Mouse (Mus musculus) heart, embryonic 14.5 days (tissue): ENCODE measurements at regions not wholly inside any gene's neighbourhood (a gene's known extent, or its start where the extent isn't known, plus 50 kb on each side); places are given as distances from the start of the nearest gene placed in this dataset.

ENCODE experiments used
- ATAC-seq: fragments of 200-750 bp; cut with Nextera tagmentation; 2 replicates; pipeline ENCODE4 v1.8.0; 2017; ENCODE audit warnings: low read depth, moderate TSS enrichment; ENCODE audit not compliant: insufficient number of reproducible peaks, insufficient read depth, low FRiP score
- H3K27ac ChIP-seq, 2 experiments: fragments of 200-500 bp in 1 of 2; fragments of 300-500 bp in 1 of 2; sonication (generic) in 1 of 2; replicated peaks in 1 of 2; 2 replicates each; pipeline ENCODE4 v1.5.1; 2012 to 2014; ENCODE audit warnings: low read depth in 2 of 2, low read length in 2 of 2, control low read depth in 1 of 2, mild to moderate bottlenecking in 1 of 2, mixed read lengths in 1 of 2; ENCODE audit not compliant: control insufficient read depth in 1 of 2, insufficient read depth in 1 of 2
- H3K27me3 ChIP-seq: fragments of 300-500 bp; sonication (generic); 2 replicates; pipeline ENCODE4 v1.6.1; 2014; ENCODE audit warnings: mild to moderate bottlenecking, low read length, control low read depth; ENCODE audit not compliant: control insufficient read depth, insufficient read depth
- H3K36me3 ChIP-seq: fragments of 300-500 bp; sonication (generic); 2 replicates; pipeline ENCODE4 v1.6.1; 2014; ENCODE audit warnings: mild to moderate bottlenecking, control low read depth, low read length, mixed read lengths; ENCODE audit not compliant: control insufficient read depth, insufficient read depth
- H3K4me1 ChIP-seq, 2 experiments: fragments of 200-500 bp in 1 of 2; fragments of 300-500 bp in 1 of 2; sonication (generic) in 1 of 2; 2 replicates each; pipeline ENCODE4 v1.6.1; 2012 to 2014; ENCODE audit warnings: low read length in 2 of 2, control low read depth in 1 of 2, mixed read lengths in 1 of 2; ENCODE audit not compliant: control insufficient read depth in 2 of 2, insufficient read depth in 2 of 2
- H3K4me2 ChIP-seq: fragments of 300-500 bp; sonication (generic); 2 replicates; pipeline ENCODE4 v1.6.1; 2014; ENCODE audit warnings: mild to moderate bottlenecking, low read length
- H3K4me3 ChIP-seq, 2 experiments: fragments of 200-500 bp in 1 of 2; fragments of 300-500 bp in 1 of 2; sonication (generic) in 1 of 2; 2 replicates each; pipeline ENCODE4 v1.5.1; 2012 to 2014; ENCODE audit warnings: low read length in 2 of 2, mild to moderate bottlenecking in 2 of 2, control low read depth in 1 of 2, low read depth in 1 of 2, moderate library complexity in 1 of 2; ENCODE audit not compliant: control insufficient read depth in 1 of 2, insufficient read depth in 1 of 2
- H3K9ac ChIP-seq: fragments of 300-500 bp; sonication (generic); 2 replicates; pipeline ENCODE4 v1.6.1; 2014; ENCODE audit warnings: mild to moderate bottlenecking, low read length
- H3K9me3 ChIP-seq: fragments of 300-500 bp; sonication (generic); 2 replicates; pipeline ENCODE4 v1.6.1; 2016; ENCODE audit warnings: low read length, control low read depth; ENCODE audit not compliant: control insufficient read depth
- WGBS: fragments of 180-500 bp; shearing (Covaris S2); extraction: QIAGEN DNeasy Blood & Tissue Kit; methylation state at CpG from one replicate; pipeline ENCODE4 v1.1.7; 2014; 5-methylcytosine and 5-hydroxymethylcytosine counted together

DNA sequence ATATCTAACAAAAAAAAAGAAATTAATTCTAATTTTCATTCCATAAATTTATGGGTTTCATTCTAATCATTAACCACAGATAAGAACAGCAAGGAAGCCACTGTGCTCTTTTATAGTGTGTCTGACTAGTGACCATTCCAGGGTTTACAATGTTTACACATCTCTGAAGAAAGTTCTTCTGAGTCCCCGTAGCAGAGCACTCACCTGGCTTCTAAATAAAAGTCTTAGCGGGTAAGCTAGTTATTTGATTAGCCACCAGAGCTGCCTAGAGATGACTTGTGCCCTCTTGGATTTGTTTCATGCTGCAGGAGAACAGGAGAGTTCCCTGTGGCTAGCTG is 206.7 kb upstream of the Ank start:
- no peak for ATAC-seq
- Histone ChIP-seq H3K9ac (no peak overlapping the region), H3K27ac (no peak overlapping the region), H3K9me3 (no peaks in the 10 kb centered on the region), H3K27me3 (no peaks in the 10 kb centered on the region), H3K4me2 (no peak overlapping the region), H3K4me3 (no peak overlapping the region), H3K4me1 (no peaks in the 10 kb centered on the region), H3K36me3 (no peaks in the 10 kb centered on the region)
- 77% methylated on average over 2 of the region's 2 CpGs for WGBS

DNA sequence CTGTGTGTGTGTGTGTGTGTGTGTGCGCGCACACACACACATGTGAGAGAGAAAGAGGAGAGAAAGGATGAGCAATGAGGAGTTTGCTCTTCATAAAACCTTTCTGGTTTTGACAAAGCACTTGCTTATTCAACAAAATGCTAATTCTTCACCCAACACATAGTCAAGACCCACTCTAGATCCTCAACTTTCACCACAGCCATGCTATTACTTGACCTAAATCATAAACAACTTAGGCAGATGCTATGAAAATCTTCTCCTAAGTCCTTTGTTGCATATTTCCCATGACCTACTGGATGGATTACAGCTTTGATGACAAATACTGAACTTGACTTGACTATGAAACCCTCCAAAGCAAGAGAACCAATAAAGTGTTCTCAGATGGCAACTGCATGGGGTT is 196.3 kb upstream of the Ank start:
- 100% methylated on average over 2 of the region's 2 CpGs for WGBS

DNA sequence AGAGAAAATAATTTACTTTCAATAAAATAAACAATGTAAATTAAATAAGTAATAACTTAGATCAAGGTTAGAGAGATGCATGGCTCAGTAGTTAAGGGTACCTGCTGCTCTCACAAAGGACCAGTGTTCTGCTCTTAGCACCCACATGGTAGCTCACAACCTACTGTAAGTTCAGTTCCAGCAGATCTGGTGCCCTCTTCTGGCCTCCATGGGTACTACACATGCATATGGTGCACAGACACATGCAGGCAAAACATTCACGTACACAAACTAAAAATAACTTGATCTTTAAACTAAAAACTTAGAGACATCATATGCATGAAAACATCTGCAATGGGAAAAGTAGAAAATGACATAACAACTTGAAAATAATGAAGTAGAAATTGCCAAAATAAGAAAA is 184.2 kb upstream of the Ank start:
- Histone ChIP-seq H3K9ac (no peak overlapping the region), H3K4me3 (no peak overlapping the region), H3K27ac (no peak overlapping the region), H3K4me1 (no peaks in the 10 kb centered on the region), H3K4me2 (no peak overlapping the region), H3K9me3 (peaks cover 6% of the 10 kb centered on the region; the same call in 1 of the 2 replicates), H3K27me3 (no peaks in the 10 kb centered on the region), H3K36me3 (no peaks in the 10 kb centered on the region)
- WGBS = 83% methylated on average over 1 of the region's 1 CpGs
- no peak for ATAC-seq

More for the DNA sequence above, 196.3 kb upstream of the Ank start:
- no peaks in the 10 kb centered on the region for H3K4me1 ChIP-seq
- H3K4me2 ChIP-seq = no peak overlapping the region
- no peaks in the 10 kb centered on the region for H3K36me3 ChIP-seq
- H3K27me3 ChIP-seq = no peaks in the 10 kb centered on the region
- H3K27ac ChIP-seq = no peak overlapping the region
- no peak for ATAC-seq
- no peak overlapping the region for H3K4me3 ChIP-seq
- no peak overlapping the region for H3K9ac ChIP-seq
- H3K9me3 ChIP-seq = no peaks in the 10 kb centered on the region

DNA sequence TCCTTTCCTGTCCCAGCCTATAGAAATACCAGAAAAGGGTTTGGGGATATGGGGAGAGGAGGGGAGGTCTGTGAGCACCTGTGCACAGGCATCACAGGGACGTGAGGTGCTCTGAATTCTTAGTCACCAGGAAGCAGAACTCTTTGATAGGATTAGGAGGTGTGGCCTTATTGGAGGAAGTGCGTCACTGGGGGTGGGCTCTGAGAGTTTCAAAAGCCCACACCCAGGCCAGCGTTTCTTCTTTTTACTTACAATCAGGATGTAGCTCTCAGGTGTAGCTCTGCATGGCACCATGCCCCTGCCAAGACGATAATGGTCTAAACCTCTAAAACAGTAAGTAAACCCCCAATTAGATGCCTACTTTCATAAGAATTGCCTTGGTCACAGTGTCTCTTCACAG is 162.6 kb upstream of the Ank start:
- no peak for ATAC-seq

DNA sequence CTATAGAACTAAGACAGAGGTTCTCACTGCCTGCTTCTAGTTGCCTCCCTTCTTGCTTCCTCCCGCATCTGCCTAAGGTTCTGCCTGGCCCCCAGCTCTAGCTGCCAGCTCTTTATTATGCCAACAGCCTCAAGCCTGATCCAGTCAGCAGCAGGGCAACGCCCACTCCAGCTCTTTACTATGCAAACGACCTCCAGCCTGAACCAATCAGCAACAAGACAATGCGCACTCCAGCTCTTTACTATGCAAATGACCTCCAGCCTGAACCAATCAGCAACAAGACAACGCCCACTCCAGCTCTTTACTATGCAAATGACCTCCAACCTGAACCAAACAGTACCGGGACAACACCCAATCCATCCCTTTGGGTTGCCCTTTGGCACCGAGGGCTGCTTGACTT is 162.2 kb upstream of the Ank start:
- no peak overlapping the region for H3K27ac ChIP-seq
- H3K36me3 ChIP-seq = no peaks in the 10 kb centered on the region
- H3K9ac ChIP-seq = no peak overlapping the region
- H3K9me3 ChIP-seq = no peaks in the 10 kb centered on the region
- no peak overlapping the region for H3K4me2 ChIP-seq
- H3K4me3 ChIP-seq = no peak overlapping the region
- no peaks in the 10 kb centered on the region for H3K4me1 ChIP-seq
- ATAC-seq = no peak
- H3K27me3 ChIP-seq = no peaks in the 10 kb centered on the region
- WGBS = 67% methylated on average over 7 of the region's 7 CpGs

More for the DNA sequence above, 162.6 kb upstream of the Ank start:
- Histone ChIP-seq H3K4me2 (no peak overlapping the region), H3K36me3 (no peaks in the 10 kb centered on the region), H3K4me3 (no peak overlapping the region), H3K27me3 (no peaks in the 10 kb centered on the region), H3K27ac (no peak overlapping the region), H3K9ac (no peak overlapping the region), H3K9me3 (no peaks in the 10 kb centered on the region), H3K4me1 (no peaks in the 10 kb centered on the region)
- 72% methylated on average over 4 of the region's 4 CpGs for WGBS

DNA sequence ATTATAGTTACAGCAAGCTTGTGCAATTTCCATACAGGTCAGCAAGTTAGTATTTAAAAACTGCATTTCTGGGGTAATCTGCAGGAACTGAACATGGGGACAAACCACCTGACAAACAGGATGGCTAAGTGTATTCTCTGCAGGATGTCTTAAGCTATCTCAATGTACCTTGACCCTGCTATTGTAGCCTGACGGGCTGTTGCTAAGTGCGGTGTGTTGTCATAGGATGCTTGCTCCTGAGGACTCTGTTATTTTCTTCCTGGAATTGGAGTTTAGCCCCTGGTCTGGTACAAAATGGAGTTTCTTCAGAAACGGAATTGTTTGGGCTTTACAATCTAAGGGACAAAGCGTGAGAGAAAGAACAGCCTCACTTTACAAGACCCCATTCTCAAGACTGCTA is 161.4 kb upstream of the Ank start:
- Histone ChIP-seq H3K36me3 (no peaks in the 10 kb centered on the region), H3K9ac (no peak overlapping the region), H3K27ac (no peak overlapping the region), H3K4me1 (no peaks in the 10 kb centered on the region), H3K4me3 (no peak overlapping the region), H3K27me3 (no peaks in the 10 kb centered on the region), H3K4me2 (no peak overlapping the region), H3K9me3 (no peaks in the 10 kb centered on the region)
- ATAC-seq = no peak
- WGBS = 90% methylated on average over 4 of the region's 4 CpGs

DNA sequence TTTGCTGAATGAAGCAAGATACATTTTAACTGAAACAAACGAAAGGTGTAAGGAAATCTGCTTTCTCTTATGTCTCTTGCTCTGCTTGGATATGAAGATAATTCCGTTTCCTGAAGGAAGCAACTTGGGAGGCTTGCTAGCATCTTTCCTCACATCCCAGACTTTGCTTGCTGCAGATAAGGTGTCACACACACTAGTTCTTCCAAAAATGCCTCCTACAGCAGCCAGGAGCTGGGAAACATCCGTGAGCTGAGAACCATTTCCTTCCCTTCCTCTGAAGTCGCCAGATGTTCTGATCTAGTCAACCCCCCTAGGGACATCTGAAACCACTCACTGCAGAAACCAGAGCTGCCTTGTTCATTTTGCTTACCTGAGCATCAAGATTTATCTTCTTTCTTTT is 157.8 kb upstream of the Ank start:
- H3K4me3 ChIP-seq = no peak overlapping the region
- no peaks in the 10 kb centered on the region for H3K9me3 ChIP-seq
- no peaks in the 10 kb centered on the region for H3K27me3 ChIP-seq
- WGBS = 46% methylated on average over 4 of the region's 4 CpGs
- no peak for ATAC-seq
- H3K27ac ChIP-seq = no peak overlapping the region
- H3K4me2 ChIP-seq = no peak overlapping the region
- no peaks in the 10 kb centered on the region for H3K36me3 ChIP-seq
- H3K4me1 ChIP-seq = no peaks in the 10 kb centered on the region
- H3K9ac ChIP-seq = no peak overlapping the region

DNA sequence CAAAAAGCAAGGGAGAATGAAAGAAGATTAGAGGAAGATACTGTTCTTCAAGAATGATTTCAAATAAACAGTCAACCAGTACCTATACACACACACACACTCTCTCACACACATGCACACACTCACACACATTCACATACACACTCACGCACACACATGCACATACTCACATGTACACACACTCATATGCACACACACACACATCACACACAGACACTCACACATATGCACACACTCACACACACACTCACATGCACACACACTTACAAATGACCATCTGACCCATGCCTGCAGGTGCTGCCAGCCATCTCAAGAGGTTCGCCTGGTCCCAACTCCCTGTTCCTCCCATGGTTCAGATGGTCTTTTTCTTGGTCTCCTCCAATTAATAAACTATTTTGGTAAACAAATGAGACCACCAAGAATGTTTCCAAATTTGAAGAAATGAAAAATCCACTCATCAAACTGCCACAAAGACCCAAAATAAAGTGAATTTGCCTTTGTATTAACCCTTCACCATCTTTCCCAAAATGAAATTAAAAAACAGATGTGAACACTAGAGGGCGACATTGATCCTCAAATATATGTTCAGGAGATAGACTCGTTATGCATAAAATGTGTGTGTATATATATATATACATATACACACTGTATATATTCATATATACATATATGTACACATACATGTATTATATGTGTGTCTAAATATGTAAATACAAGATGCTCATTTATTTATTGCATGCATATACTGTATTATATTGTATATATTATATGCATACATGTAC is 150.3 kb upstream of the Ank start:
- no peak overlapping the region for H3K9ac ChIP-seq
- no peak overlapping the region for H3K4me3 ChIP-seq
- no peaks in the 10 kb centered on the region for H3K36me3 ChIP-seq
- no peaks in the 10 kb centered on the region for H3K9me3 ChIP-seq
- no peak overlapping the region for H3K4me2 ChIP-seq
- H3K27ac ChIP-seq = no peak overlapping the region
- H3K4me1 ChIP-seq = no peaks in the 10 kb centered on the region
- WGBS = 45% methylated on average over 4 of the region's 4 CpGs
- H3K27me3 ChIP-seq = no peaks in the 10 kb centered on the region
- ATAC-seq = no peak
